Mouse (Mus musculus) c-Kit-positive CD71-positive TER-119-negative erythroid progenitor cells, embryonic 14.5 days (primary cell): ENCODE results near the gene Ssc4d.
A peak's percentile ranks its signal among the peaks of the same experiment; 100 is the strongest.

ENCODE experiments used
- DNase-seq: peaks from one replicate; pipeline ENCODE4 v3.0.0-alpha.2; 2013; ENCODE audit warnings: low read depth

The Ssc4d gene

GRCm38 (mm10) chr5:135975893-135976668, 1.8 kb upstream of the Ssc4d start:
- no peak for DNase-seq

DNA sequence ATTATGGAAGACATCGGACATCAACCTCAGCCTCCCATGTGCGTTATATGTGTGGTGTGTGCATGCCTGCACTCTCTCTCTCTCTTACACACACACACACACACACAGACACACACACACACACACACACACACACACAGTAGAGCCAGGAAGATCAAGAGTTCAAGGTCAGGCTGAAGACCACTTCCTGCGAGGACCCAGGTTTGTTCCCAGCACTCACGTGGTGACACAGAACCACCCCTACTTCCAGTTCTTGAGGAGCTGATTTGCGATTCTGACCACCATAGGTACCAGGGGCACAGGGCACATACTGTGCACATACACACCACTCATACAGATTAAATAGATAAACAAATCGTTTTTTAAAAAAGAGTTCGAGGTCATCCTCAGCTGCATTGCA, 2.5 kb downstream of the Ssc4d start:
- no peak for DNase-seq

DNA sequence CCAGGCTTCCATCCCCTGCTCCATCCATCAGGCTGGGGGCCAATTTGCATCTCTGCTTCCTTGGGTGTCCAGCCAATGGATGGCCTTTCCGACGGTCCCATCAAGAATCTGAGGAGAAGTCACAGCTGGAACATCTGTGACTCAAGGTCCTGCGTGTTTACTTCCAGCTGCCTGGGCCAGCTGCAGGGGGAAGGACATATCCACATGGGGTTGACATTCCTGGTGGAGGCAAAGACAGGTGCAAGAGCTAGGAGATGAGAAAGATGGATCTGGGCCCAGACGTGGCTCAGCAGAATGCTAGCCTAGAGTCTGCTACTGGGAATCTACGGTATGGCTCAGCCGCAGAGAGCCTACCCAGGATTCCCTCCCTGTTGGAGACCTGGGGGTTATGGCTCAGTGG, 4.1 kb downstream of the Ssc4d start:
- DNase-seq, result no peak

GRCm38 (mm10) chr5:135968781-135969180, 5.5 kb downstream of the Ssc4d start:
- DNase-seq, result peak; percentile 60

- no peak for DNase-seq
These were observed 7.5 kb downstream of the Ssc4d start for GRCm38 (mm10) chr5:135966866-135967265.

DNA sequence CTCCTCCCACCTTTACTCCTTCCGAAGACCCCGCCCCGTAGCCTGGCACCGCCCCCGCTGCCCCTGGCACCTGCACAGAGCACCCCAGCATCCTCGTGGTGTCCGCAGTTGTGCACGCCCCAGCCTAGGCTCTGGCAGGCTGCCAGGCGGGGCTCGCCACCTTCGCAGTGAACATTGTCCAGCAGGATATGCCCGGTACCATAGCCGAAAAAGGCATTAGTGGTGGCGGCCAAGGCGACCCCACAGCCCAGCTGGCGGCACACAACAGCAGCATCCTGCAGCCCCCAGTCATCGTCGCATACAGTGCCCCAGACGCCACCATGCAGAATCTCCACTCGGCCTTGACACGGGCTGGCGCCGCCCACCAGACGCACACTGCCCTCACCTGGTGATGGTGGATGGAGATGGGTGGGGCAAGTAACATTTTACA, 8.8 kb downstream of the Ssc4d start:
- DNase-seq, result no peak

DNA sequence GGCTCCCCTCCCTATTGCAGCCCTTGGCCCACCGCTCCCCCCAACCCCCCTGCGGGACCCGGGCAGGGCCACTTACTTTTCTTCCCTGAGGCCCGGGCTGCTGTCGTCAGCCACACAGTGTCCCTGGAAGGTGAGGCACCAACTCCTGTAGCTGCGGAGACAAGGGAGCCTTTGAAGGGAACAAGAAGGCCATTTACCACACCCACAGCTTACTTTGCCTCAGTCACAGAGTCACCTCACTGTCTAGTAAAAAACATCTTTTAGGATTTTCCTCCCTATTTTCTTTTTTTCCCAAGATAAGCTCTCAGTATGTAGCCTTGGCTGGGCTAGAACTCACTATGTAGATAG, 11.1 kb downstream of the Ssc4d start:
- DNase-seq, result no peak

DNA sequence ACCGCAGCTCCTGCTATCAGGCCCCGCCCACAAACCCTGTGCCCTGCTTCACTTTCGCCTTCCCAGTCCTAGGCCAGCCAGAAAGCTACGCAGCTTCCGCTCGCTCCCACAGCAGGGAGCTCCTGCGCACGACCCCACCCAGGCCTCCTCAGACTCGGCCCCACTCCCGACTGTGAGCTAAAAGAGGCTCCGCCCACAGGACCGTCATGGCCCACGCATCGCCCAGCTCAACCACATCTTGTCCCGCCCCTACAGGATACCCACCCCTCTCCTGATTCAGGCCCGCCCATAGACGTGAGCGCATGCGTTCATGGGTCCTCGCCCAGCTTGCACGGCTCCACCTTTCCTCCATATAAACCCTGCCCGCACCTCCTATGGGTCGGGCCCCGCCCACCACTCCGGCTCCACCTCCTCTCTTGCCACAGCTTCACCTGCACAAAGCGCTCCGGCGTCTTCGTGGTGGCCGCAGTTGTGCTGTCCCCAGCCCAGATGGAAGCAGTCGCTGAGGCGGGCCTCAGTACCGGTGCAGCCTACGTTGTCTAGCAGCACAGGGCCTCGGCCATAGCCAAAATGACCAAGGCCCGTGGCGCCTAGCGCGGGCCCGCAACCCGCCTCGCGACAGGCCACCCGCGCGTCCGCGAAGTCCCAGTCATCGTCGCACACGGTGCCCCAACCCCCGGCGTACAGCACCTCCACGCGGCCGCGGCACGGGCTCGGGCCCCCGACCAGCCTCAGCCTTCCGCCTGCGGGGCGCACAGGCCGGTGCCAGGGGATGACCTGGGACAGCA, 11.6 kb downstream of the Ssc4d start:
- DNase-seq, result peak; percentile 98

GRCm38 (mm10) chr5:135962125-135962491, 12.2 kb downstream of the Ssc4d start:
- no peak for DNase-seq

DNA sequence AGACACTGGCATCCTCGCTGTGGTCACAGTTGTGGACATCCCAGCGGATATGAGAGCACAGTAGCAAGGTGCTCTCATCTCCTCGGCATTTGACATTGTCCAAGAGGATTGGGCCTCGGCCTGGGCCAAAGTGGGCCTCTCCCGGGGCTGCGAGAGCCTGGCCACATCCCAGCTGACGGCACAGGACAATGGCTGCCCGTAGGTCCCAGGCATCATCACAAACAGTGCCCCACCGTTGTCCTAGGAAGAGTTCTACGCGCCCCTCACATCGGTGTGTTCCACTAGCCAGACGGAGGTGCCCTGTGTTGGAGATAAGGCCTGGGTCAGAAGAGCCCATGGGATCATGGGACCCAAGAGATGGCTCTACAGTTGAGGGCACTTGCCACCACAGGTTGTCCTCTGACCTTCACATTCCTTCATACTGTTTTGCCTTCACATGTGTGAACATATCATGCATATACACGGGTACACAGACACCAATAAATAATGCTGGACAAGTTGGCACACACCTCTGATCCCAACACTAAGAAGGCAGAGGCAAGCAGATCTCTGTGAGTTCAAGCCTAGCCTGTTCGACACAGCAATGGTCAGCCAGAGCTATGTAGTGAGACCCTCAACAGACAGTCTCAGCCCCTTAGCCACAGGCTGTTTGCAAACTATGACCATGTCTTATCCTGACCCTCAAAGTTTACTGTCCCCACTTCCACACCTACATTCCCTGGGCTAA, 13.3 kb downstream of the Ssc4d start:
- no peak for DNase-seq

DNA sequence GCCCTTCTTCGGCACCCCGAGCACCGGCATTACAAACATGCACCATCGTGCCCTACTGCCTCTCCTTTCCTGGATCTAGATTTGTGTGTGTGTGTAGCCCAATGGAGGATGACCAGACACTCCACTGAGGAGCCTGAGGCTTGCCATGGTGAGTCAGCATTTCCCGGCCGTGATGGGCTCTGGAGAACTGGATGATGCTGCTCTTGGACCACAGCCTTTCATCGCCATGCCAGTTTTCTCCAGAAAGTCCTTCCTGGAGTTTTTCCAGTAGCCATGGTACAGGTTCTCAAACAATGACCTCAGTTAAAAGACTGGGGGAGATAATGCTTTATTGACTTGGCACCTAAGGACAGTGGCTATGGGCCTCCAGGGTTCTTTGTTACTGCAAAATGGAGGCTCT, 14.4 kb downstream of the Ssc4d start:
- DNase-seq, result no peak

DNA sequence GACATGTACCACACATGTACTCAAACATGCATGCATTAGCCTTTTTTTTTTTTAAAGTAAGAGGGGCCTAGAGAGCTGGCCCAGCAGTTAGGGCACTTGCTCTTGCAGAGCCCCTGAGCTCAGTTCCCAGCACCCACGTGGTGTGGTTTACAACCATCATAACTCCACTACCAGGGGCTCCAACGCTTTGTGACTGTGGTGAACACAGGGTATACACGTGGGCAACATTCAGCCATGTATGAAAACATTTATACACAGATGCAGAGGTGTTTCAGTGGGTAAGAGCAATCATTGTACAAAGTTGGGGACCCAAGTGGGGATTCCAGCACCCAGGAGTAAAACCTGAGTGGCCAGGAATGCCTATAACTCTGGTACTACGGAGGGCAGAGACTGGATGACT, 16.0 kb downstream of the Ssc4d start:
- DNase-seq, result no peak

DNA sequence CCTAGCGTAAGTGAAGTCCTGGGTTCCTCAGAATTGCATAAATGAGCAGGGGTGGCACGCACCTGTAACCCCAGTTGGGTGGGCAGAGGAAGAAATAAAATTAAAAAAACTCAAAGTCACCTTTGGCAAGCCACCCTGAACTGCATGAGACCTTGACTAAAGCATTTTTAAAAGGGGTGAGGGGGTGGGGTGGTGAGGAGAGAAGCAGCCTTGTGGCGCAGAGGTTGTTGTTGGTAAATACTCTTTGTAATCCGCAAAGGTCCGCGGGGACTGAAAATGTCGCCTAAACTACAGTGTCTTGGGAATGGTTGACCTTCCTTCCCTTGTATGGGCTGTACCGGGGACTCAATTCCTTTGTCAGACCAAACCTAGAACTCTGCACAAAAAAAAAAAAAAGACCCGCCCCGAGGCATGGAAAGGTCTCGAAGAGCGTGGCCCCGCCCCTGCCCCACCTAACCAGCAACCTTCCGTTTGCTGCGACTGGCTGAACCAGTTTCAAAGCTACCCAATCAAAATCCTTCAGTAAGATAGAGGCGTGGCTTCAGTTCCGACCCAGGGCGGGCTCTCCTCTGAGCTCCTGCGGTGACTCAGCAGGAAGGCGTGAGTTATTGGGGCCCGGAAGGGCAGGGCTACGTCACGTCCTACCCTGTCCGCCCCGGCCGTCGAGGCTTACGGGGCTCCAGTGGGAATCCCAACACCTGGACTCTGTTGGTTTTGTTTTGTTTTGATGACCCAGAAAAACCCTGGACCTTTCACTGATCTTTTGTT, 16.9 kb downstream of the Ssc4d start:
- DNase-seq, result peak; percentile 98

GRCm38 (mm10) chr5:135956300-135957206, 17.8 kb downstream of the Ssc4d start:
- DNase-seq, result no peak

- DNase-seq, result no peak
These were observed 21.5 kb downstream of the Ssc4d start for GRCm38 (mm10) chr5:135952830-135953229.

DNA sequence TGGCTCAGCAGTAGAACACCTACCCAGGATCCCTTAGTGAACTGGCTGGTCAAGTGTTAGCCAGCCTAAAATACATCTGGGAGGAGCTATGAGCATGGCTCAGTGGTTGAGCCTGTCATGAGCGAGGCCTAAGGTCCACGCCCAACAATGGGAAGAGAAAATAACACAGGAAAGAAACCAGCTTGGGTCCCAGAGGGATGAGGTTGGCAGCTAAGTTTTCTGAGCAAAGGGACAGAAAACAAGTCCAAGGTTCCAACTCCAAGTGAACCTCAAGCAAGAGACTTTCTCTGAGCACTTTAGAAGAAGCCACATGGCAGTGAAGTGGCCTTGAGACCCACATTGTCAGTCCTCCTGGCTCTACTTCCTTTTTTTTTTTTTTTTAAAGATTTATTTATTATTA, 22.7 kb downstream of the Ssc4d start:
- DNase-seq, result no peak

DNA sequence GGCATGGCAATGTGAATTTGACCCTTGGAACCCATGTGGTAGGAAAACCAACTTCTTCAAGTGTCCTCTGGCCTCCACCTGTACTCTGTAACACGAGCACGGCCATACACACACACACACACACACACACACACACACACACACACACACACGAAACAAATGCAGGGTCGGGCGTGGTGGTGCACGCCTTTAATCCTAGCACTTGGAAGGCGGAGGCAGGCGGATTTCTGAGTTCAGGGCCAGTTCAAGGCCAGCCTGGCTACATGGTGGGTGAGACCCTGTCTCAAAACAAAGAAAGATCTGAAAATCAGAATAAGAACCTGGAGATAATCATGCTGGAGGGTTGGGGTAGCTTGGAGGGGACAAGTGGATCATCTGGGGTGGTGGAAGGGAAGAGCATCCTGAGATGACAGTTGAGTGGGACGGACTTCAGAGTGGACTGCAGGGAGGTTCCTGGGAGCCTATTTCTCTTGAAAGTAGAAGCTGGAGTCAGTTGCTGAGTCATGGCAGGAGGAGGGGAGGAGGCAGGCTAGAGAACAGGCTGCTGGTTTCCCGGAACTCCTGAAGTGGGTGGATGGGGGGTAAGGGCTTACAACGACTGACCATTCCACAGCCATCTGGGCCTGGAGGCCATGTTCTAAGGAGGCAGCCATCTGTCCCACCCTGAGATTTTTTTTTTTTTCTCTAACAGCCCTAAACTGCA, 23.5 kb downstream of the Ssc4d start:
- DNase-seq, result no peak

DNA sequence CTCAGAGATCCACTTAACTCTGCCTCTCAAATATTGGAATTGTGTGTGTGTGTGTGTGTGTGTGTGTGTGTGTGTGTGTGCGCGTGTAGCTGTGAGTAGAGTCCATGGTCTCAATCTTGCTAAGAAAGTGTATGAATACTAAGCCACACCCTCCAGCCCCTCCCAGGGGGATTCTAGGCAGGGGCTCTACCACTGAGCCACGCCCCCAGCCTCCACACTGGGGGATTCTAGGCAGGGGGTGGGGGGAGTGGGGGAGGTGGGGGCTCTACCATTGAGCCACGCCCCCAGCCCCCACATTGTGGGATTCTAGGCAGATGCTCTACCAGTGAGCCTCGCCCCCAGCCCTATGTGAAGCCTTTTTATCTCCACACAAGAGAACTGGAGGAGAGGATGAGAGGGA, 27.7 kb downstream of the Ssc4d start:
- no peak for DNase-seq

DNA sequence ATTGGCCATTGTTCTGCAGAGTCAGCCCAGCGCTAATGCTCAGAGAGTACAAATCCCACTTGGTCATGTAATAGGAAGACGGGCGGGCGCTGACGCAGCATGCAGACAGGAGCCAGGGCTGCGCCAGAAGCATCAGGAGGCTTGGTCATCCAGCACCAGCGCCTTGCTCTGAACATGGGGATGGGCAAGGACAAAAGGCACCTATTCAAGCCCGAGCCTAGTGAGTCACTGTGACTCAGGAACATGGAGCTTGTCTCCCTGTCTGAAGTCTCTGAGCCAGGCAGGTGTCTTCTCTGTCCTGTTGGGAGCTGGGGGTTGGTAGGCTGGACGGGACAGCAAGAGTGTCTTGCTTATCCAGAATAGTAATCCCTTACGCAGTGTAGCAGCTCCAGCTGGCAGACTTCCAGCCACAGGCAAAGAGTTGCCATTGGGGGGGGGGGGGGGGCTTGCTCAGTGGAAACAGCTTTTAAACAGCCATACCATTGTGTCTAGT, 28.4 kb downstream of the Ssc4d start:
- DNase-seq, result no peak

DNA sequence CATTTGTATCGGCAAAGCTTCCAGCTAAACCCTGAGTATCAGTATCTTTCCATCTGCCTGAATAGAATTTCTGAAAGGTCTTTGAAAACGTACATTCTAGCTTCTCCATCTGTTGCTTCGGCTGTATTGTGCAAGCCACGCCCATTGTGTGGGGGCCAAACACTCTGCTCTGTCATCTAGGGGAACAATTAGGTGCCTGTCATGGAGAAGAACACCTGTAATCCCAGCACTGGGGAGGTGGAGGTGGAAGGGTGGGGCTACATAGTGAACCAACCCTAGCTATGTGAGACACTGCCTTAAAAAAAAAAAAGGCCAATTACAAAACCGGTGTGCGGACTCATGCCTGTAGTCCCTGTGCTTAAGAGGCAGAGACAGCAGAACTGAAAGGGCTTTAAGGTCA, 31.6 kb downstream of the Ssc4d start:
- DNase-seq, result no peak
